Mouse (Mus musculus): ENCODE data around the gene Irf8. TPM values are rescaled to one million over a fixed set of nuclear protein-coding genes. Genes with fewer than 3 reads are reported as not detected.

The Irf8 gene
- 26.9 and 51.2 TPM in 2 replicates for total RNA-seq (2021)
- long read RNA-seq, transcript Irf8-201 (9 exons, 2,847 nt): major isoform, 16 of 22 reads
- long read RNA-seq, partial matches to known transcripts: 4 of 22 reads
- long read RNA-seq, other reads (novel, unspliced or antisense): 2 of 22 reads

DNA sequence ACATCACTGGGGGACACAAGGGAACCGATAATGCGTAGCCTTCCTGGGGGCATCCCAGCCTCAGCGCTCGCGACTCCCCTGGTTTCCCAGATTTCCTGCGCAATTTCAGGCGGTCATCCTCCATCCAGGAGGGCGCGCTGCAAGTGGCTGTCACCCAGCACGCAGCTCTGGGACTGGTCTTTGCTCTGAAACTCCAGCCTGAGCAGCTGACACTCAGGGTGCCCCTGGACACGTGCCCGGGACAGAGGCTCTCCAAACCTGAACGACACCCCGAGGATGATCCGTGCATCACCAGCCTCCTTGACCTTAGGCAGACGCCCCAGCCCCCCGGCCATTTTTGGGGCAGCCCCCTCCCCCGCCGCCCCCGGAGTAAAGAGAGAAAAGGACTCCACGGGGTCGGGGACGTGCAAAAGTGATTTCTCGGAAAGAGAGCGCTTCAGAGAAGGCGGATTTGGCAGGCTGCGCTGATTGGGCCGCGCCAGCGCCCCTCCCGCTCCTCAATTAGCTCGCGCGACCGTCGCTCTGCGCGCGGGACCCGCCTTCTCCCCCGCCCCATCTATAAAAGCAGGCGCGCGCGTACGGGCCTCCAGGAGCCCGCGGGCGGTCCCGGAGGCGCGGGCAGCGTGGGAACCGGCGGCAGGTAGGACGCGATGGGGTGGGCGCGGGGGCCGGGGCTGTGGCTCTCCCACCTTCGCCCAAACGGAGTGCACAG, at the start of gene Irf8:
Gene Irf8, plus strand, starts transcription at position 589 of the 712 bp plus-strand sequence.
- DNase-seq: peak; percentile 91

DNA sequence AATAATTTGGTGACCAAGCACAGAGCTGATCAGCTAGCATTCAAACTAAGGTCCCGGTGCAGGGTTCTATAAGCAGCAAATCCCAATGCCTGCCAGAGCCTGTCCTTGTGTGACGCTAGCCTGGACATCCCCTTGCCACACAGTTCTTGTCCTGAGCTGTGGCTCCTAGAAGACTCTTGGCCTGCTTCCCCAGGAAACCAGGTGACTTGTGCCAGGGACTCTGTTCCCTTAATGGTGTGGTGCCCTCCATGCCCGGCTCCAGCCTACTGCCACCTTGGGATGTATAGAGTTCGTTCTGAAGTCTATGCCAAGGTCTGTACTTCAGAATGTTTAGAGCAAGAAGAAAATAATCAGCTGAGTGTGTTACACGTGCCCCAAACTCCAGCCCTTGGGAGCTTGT, 49.6 kb upstream of the Irf8 start:
- no peak for DNase-seq

DNA sequence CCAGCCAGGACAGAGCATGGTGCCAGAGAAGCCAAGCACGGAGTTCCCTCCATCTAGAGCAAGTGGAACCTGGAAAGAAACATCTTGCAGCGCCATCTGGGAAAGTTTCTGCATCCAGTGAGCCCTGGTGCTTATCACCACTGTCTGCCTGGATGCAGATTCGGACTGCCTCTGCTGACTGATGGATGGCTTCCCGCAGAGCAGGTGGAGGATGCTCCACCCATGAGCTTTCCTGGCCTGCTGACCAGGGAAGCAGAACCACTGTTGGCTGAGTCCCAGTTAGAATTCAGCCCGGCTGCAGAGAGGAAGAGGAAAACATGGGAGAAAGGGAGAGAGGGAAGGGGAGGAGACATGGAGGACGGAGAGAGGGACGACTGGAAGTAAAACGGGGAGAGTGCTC, 48.4 kb upstream of the Irf8 start:
- no peak for DNase-seq

DNA sequence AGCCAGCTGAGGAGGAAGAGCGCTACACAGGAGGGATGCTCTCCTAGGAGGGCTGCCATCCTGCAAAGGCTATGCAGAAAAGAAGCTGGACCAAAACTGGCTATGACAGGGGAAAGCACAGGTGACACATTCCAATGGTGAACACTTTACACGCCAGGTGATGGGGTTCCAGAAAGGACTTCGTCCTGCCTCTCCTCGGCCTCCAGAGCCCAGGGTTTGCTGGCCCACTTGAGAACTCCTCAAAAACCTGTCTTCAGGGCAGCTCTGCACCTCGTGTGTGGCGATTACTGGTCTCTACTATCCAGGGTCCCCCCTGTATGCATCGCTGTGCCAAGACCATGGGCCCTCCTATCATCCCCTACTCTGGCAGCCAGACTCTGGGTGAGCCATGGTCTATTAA, 47.6 kb upstream of the Irf8 start:
- DNase-seq: no peak

DNA sequence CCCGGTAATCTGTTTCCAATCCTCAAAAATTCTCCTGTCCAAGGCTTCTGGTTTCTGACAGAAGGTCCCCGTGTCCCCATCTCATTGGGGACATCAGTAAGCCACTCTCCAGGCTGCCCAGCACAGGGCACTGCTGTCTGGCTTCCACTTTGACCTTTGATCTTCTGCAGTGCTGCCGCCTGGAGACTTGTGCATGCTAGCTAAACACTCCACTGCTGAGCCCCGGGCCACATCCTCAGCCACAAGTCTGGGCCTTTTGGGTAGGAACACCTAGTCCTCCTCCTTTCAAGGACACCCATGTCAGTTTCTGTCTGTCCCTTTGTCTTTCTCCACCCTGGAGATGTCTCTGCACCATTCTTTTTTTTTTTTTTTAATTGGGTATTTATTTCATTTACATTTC, 43.2 kb upstream of the Irf8 start:
- DNase-seq: no peak

DNA sequence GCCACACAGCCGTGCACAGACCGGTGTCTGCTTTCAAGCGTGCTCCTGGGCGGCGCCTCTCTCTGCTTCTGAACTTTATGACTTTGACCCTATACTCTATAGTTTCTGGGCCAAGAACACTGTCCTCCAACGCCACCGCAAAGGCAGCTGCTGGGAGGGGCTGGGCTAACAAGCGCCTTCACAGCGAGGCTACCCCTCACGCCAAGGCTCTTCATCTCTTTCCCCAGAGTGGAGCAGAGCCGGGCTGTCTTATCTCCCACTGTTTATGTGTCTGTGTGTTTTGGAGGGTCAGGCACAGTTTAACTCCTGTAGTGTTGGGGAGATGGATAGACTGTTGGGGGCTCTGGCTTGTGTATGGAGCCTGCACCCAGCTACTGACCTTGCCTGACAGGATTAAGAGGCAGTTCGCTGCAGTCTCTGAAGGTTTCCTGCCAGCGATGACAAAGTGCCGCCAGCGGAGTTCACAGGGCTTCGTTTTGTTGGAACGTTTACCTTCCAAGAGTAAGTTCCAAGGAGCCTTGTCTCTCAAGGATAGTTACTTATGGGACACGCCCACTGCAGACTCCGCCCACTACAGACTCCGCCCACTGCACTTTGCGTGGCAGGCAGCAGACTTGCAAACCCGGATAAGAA, 42.2 kb upstream of the Irf8 start:
- peak; percentile 36 for DNase-seq

DNA sequence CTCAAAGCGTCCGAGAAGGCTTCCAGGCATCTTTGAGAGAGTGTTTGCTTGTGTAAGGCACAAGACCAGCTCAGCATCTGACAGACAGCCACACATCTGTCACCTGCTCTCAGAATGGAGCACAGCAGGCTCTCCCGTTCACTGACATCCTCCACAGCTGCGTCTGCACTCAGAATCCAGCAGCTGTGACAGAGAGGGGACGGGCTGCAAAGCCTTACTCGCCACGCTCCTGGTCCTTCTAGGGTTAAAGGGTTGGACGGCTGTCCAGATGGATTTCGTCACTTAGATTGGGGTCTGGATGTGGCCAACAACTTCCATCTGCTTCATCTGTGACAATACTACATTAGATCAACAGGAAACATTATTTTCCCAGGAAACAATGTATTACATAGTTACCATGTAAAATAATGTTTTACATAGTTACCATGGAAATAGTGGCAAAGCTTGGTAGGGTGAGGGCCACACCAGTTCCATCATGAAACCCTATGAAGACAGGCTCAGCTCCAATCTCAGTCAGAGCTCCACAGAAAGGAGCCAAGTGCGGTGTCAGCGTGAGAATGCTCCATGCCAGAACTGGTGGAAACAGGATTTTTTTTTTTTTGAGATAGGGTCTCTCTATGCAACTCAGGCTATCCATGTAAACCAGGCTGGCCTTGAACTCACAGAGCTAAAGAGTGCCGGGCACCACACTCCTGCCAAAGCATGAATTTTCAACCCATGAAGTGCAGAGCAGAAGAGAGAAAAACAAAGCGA, 39.6 kb upstream of the Irf8 start:
- no peak for DNase-seq

DNA sequence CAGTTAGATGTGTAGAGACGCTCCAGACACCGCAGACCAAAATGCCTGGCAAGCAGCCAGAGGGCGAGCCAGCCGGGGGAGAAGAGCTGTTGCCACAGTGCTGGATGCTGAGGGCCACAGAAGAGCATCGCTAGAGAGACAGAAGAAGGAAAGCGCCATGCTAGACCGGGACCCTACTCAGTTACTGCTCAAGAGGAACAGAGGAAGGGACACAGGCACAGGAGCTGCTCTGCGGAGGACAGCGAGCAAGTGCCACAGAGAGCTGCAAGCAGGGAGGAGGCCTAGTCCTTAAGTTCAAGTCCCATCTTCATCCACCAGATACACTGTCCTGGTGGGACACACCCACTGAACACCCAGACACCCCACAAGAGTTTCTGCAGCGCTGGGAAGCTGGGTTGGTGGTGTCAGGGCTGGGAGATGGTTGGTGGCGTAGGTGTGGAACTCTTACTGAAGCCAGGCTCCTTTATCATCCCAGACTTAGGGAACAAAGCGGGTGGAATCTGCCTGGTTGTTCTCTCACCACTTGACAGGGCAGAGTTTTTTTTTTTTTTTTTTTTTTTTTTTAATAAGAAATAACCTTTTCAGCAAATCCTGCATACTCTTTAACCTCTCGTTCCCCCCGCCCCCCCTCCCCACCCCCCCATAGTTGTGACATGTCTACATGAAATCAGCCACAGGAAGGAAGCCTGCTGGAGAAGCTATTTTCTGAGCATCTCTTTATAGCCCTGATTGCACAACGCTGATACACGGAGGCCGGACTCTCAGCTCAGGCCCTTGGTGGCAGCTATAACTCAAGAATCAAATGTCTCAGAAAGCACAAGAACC, 38.8 kb upstream of the Irf8 start:
- DNase-seq: peak; percentile 62

DNA sequence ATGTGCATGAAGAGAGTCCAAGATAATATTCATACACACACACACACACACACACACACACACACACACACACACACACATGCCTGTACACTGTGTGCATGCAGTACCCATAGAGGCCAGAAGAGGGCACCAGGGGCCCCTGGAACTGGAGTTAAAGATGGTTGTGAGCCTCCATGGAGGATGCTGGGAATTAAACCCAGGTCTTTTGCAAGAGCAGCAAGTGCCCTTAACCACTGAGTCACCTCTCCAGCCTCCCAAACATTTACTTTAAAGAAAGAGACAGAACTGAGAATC, 38.2 kb upstream of the Irf8 start:
- no peak for DNase-seq

DNA sequence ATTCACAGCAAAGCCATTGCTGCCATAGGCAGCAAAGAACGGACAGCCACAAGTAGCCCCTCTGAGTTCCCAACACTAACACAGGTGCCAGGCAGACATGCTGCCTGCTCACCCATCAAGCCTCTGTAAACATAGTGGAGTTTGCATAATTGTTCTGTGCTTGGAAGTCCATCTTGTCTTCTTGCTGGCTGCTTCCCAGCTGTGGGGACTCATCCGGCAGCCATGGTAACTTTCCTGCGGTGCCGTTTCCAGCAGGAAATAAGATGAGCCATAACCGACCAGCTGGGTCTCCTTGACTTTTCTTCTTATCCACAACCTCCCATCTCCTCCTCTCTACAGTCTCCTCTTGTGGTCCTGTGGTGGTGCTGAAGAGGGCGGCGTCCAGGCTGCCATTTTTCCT, 37.7 kb upstream of the Irf8 start:
- no peak for DNase-seq

DNA sequence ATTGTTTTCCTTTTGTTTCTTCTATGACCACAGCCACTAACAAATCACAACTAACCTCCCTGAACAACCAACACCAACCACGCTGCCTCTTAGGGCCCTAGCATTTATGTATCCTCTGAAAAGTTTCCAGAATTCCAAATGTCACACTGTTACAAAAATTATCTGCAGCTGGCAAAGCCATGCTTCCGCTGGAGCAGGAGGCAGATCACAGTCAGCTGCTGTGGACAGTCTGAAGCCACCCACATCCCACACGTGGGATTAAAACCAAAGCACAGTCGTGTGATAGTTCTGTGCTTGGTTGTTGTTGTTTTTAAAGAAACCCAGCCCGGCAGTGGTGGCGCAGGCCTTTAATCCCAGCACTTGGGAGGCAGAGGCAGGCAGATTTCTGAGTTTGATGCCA, 37.1 kb upstream of the Irf8 start:
- DNase-seq: no peak

DNA sequence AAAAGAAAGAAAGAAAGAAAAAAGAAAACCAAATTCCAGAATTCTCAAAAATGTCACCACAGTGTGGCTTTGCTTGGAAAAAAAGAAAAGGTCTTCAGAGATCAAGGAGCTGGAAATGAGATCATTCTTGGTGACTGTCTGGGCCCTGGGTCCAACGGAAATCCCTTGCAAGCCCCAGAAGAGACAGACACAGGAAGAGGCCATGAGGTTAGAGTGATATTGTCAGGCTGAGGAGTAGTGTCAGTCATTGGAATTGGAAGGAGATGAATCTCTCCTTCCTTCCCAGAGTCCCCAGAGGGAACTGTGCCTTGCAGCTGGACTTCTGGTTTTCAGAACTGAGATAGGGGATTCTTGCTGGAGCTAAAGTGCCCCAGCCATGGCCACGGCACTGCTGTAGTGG, 36.6 kb upstream of the Irf8 start:
- no peak for DNase-seq

DNA sequence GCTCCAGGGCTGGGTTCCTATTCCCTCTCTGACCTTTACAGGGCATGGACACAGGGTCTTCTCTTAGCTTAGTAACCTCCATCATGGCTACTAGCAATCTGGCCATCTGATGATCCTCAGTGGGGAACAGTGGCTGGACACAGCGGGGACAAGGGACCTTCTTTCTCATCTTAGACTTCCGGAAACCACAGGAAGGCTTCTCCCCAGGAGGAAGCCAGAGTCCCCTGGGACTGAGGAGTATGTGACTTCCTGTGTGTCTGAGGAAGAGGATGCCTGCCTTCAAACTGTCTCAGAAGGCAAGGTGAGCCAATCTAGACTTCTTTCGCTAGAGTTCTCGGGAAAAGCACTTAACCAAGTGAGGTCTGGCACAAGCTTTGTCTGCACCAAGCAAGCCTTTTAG, 36.1 kb upstream of the Irf8 start:
- DNase-seq: no peak

DNA sequence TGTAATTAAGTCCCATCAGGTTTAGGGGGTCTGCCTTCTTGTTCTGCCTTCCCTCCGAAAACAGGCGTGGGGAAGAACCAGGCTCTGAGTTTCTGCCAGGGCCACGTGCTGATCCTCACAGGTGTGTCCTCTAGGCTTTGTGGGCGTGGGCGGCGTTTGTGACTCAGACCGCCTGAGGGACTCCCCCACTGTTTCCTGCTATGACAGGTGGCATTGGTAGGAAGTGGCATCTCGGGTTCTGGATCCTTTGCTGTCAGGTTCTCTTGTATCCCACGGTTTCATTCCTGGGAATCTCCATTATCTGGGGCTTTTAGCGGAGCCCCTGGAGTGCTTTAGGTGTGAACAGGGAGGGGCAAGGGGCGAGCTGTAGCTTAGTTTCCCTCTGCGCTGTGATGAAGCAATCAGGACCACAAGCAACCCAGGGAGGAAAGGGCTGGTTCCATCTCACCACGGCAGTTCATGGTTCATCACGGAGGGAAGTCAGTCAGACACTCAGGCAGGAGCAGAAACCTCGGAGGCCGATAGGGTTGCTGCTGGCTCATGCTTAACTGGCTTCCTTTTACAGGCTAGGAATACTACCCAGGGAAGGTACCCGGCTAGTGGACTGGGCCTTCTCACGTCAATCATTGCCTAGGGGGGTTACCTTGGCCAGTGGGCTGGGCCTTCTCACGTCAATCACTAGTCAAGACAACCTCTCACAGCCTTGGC, 34.2 kb upstream of the Irf8 start:
- DNase-seq: no peak

DNA sequence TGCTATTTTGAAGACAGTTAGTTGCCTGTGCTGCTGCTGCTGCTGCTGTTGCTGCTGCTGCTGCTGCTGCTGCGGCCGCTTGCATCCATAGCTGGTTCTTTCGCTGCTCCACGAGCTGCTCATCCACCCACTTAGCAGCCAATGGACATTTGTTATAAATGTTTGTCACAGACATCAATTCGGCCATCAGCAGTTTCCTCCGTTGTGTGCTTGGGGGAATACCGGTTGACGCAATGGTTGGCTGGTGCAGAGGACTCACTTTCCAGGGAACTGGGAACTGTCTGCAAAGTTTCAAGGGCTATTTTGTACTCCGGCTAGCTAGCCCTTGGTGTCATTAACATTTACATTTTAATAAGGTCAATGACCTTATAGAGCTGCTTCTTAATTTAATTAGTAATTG, 32.0 kb upstream of the Irf8 start:
- no peak for DNase-seq

DNA sequence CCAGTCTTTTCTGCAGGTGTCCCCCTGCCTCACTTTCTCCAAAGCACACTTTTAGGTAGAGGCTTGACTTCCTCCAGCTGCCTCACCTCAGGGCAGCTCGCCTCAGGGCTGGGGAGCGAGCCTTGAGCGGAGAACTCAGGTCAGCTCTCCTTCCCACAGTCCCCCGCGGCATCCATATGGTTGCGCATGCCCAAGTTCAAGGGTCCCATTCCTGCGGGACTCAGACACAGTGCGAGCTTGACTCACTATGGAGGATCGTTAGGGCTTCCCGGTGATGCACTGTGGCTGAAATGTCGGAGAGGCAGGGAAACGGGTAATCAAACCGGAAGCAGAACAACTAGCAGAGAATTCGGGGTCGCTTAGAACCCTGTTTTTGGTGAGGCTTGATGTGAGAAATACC, 31.0 kb upstream of the Irf8 start:
- DNase-seq: no peak

DNA sequence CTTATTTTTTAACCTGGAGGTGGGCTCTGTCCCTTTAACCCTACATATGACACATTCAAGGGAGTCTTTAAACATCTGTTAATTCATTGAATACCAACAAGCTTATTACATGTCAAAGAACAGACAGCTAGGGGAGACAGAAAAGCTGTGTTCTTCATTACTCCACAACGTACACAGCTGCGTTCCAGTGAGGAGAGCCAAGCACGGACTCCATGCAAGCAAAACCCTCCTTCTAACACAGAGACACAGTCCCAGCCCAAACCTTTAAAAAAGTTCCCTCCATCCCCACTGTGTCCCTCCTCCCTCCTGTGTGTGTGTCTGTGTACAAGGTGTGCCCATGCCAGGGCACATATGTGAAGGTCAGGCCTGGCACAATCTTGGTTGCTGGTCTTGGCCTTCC, 30.0 kb upstream of the Irf8 start:
- DNase-seq: no peak

DNA sequence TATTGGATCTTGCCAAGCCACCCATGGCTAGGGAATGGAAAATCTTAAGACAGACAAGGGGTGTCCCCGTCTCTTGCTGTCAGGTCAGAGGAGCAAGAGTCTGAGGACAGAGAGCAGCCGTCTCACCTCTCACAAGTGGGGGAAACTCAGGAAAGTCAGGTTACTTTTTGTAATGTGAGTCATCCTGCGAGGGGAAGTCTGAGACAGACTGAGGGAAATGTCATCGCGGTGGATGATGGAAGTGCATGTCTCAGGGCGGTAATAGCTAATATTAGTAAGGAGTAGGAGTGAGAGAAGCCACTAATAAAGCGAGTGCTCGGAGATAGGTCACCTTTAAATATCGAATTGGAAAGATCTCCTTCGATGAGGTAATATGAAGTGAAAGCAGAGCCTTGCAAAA, 27.0 kb upstream of the Irf8 start:
- no peak for DNase-seq

DNA sequence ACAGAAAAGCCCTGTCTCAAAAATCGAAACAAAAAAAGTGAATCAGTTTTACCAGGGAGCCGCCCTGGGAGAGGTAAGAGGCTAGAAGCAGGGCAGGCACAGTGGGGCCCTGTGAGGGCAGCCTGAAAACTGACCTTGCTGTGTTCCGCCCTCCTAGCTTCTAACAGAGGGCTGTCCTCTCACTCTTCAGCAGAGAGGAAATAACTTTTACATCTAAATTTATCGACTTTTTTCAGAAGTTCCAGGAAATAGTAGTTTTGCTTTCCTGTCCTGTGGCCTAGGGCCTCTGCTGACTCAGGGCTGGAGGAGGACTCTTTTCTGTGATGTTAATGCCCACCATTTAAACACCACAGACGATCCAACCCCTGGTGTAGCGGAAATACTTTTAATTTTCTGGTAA, 21.0 kb upstream of the Irf8 start:
- DNase-seq: no peak

DNA sequence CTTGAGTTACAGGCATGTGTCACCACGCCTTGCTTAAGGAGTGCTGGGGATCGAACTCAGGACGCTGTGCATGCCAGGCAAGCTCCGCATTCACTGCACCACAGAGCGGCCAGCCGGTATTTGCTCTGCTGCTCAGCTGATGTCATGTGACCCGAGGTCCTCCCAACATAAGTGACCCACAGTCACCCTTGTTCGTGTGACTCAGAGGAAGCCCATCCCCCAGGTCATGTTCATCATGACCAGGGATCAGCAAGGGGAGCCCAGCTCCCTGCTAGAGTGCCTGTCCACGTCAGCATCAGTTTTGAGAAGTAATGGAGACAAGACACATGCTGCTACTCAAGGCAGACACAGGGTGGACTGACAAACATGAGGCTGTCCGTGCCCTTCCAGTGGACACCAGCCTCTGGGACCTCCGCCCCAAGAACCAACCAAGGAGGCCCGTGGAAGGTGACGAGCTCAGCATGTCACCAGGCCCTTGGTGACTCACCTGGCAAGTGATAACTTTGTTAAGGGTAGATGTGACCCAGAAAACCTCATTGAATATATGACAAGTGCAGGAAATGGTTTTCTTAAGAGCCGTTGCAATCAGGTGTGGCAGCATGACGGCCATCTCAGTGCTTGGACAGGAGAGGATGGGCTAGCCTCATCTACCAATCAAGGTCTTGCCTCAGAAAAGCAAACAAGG, 20.0 kb upstream of the Irf8 start:
- no peak for DNase-seq

DNA sequence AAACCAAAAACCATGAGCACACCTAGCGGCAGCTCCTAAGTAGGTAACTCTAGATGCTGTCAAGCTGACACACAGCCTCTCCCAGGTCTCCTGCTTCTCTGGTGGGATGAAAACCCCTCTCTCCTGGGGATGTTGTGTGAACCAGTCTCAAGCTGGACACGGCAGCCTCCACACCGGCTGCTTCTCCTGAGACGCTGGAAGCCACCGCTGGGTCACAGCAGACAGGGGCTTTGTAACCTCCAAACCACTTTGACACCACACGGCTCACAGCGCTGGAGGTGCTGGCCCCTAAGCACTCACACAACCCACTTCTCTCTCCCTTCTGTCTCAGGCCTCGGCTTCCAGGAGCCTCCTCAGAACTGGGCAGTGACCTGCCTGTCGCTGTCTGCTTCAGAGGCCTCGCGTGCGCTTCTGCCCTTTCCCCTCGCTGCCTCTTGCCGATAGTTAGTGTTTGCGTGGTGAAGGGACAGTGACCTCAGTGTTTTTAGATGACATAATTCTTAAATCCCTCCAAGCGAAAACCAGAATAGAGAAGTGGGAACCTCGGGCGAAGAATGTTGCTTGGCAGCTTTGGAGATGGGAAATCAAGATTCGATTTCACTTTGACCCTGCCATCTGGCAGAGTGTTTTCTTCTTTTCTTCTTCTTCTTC, 16.4 kb upstream of the Irf8 start:
- no peak for DNase-seq

All from adrenal gland, postnatal 25 days (tissue).